Mouse (Mus musculus) neural tube, embryonic 10.5 days (tissue): ENCODE results near the gene Gm45717.

ENCODE experiments used
- DNase-seq: peaks from one replicate; pipeline ENCODE4 v3.0.0-alpha.2; 2017; ENCODE audit warnings: low spot score; ENCODE audit errors: extremely low spot score

Gene Gm45717

GRCm38 (mm10) chr7:140907131-140907530, 48.6 kb downstream of the Gm45717 start:
- no peak for DNase-seq

- no peak for DNase-seq
Measured at GRCm38 (mm10) chr7:140905642-140906081, 50.1 kb downstream of the Gm45717 start.

GRCm38 (mm10) chr7:140903212-140903611, 52.5 kb downstream of the Gm45717 start:
- DNase-seq, result peak; percentile 89

- no peak for DNase-seq
Measured at GRCm38 (mm10) chr7:140902036-140902875, 53.5 kb downstream of the Gm45717 start.

- no peak for DNase-seq
Measured at GRCm38 (mm10) chr7:140900220-140900619, 55.5 kb downstream of the Gm45717 start, which contains the start of gene Cox8b. Gene Cox8b, minus strand, starts transcription at chr7:140900446.
